Comparison of ENCODE assay signal across 11 mouse cellular contexts in genomic region chr1:36567818-36568603, GRCm38 (mm10). TPM values are rescaled to one million over a fixed set of nuclear protein-coding genes. Genes with fewer than 3 reads are reported as not detected.
DNase-seq lines count a peak whose midpoint lies in the region; ATAC-seq and TF ChIP-seq lines count a peak whose summit lies in the region.
"Had no signal": no experiment of that assay in that cellular context is flagged by ENCODE, and none has a peak within 500 bp of the region (broad histone marks: within the 10 kb centered on the region; RNA-seq: fewer than 3 reads in every experiment).

No protein-coding gene starts in this region.

- no peak overlapping the region; the same call in 1 of the 2 replicates for H3K9ac ChIP-seq in kidney, embryonic 14.5 days (ENCODE audit: low read depth, low read length)
- H3K9ac ChIP-seq in intestine, embryonic 16.5 days (ENCODE audit: low read depth, low read length), result 0 out of 2 replicates have a peak overlapping the region, but pooled peaks have one; percentile 13
- H3K9ac ChIP-seq in hindbrain, postnatal 0 days (replicated peaks; ENCODE audit: low read length), result no peak overlapping the region
- H3K9ac ChIP-seq: hindbrain, embryonic 14.5 days; liver, embryonic 13.5 days had no signal

- no peak for DNase-seq in kidney, adult 18-20 months
- DNase-seq in ovary, adult 18-20 months (ENCODE audit: low spot score), result peak; percentile 45
- no peak for DNase-seq in ovary, postnatal 36 days (ENCODE audit: low spot score)
- DNase-seq in layer of hippocampus, adult 9-10 months (ENCODE audit: low spot score), result no peak
- DNase-seq in hindbrain, postnatal 0 days (ENCODE audit: low spot score), result no peak
- DNase-seq: cerebellum, adult 9-10 months; liver, embryonic 13.5 days had no signal

- H3K36me3 ChIP-seq in kidney, embryonic 14.5 days (ENCODE audit: control insufficient read depth, insufficient read depth, low read length), result no peaks in the 10 kb centered on the region
- no peaks in the 10 kb centered on the region for H3K36me3 ChIP-seq in intestine, embryonic 16.5 days (ENCODE audit: control insufficient read depth, insufficient read depth, low read length)
- no peaks in the 10 kb centered on the region for H3K36me3 ChIP-seq in hindbrain, postnatal 0 days (ENCODE audit: insufficient read depth, low read length)
- H3K36me3 ChIP-seq: liver, embryonic 13.5 days had no signal

- peaks cover 48% of the 10 kb centered on the region for H3K4me1 ChIP-seq in kidney, embryonic 14.5 days (ENCODE audit: control insufficient read depth, insufficient read depth, low read length)
- peaks cover 33% of the 10 kb centered on the region for H3K4me1 ChIP-seq in intestine, embryonic 16.5 days (ENCODE audit: control insufficient read depth, insufficient read depth, low read length)
- no peaks in the 10 kb centered on the region for H3K4me1 ChIP-seq in hindbrain, postnatal 0 days (ENCODE audit: insufficient read depth, low read length)

- H3K4me3 ChIP-seq in kidney, embryonic 14.5 days (ENCODE audit: low read length), result no peak overlapping the region
- no peak overlapping the region for H3K4me3 ChIP-seq in intestine, embryonic 16.5 days (ENCODE audit: low read length)
- no peak overlapping the region for H3K4me3 ChIP-seq in hindbrain, postnatal 0 days (ENCODE audit: low read length)
- H3K4me3 ChIP-seq: liver, embryonic 13.5 days had no signal

- peak; percentile 69 for ATAC-seq in kidney, embryonic 14.5 days (ENCODE audit: low FRiP score, low TSS enrichment)
- peak; percentile 24 for ATAC-seq in intestine, embryonic 16.5 days
- ATAC-seq in hindbrain, postnatal 0 days, result no peak

- WGBS in kidney, embryonic 14.5 days, result 21% methylated on average over 21 of the region's 21 CpGs
- 45% methylated on average over 21 of the region's 21 CpGs for WGBS in intestine, embryonic 16.5 days
- WGBS in hindbrain, postnatal 0 days, result 36% methylated on average over 21 of the region's 21 CpGs

- H3K4me2 ChIP-seq in kidney, embryonic 14.5 days (replicated peaks; ENCODE audit: low read depth, low read length), result no peak overlapping the region; the same call in 1 of the 2 replicates
- H3K4me2 ChIP-seq in intestine, embryonic 16.5 days (ENCODE audit: low read depth, low read length), result no peak overlapping the region
- no peak overlapping the region for H3K4me2 ChIP-seq in hindbrain, postnatal 0 days (ENCODE audit: low read depth, low read length)
- H3K4me2 ChIP-seq: hindbrain, embryonic 14.5 days; liver, embryonic 13.5 days; midbrain, embryonic 11.5 days had no signal

- no peaks in the 10 kb centered on the region for H3K9me3 ChIP-seq in kidney, embryonic 14.5 days (ENCODE audit: control insufficient read depth, low read length)
- no peaks in the 10 kb centered on the region for H3K9me3 ChIP-seq in intestine, embryonic 16.5 days (ENCODE audit: control insufficient read depth, low read length)
- H3K9me3 ChIP-seq in hindbrain, postnatal 0 days (ENCODE audit: low read length), result no peaks in the 10 kb centered on the region
- H3K9me3 ChIP-seq: liver, embryonic 13.5 days had no signal

- peak overlapping the region; percentile 81 for H3K27ac ChIP-seq in kidney, embryonic 14.5 days (ENCODE audit: low read depth, low read length)
- H3K27ac ChIP-seq in intestine, embryonic 16.5 days (ENCODE audit: low read length), result peak overlapping the region; percentile 68
- no peak overlapping the region for H3K27ac ChIP-seq in hindbrain, postnatal 0 days
- H3K27ac ChIP-seq: hindbrain, embryonic 14.5 days; liver, embryonic 13.5 days had no signal

- no peaks in the 10 kb centered on the region for H3K27me3 ChIP-seq in kidney, embryonic 14.5 days (ENCODE audit: control insufficient read depth, insufficient read depth, low read length)
- no peaks in the 10 kb centered on the region for H3K27me3 ChIP-seq in intestine, embryonic 16.5 days (replicated peaks; ENCODE audit: control insufficient read depth, insufficient read depth, low read length)
- no peaks in the 10 kb centered on the region for H3K27me3 ChIP-seq in hindbrain, postnatal 0 days (ENCODE audit: insufficient read depth, low read length)

- TF ChIP-seq CTCF in hindbrain, postnatal 0 days (IDR thresholded peaks at IDR 0.05; ENCODE audit: low read depth), result no peak

RNA-seq across cellular contexts. Expression of gene Sema4c, which starts 9.9 kb away (rescaled TPM):
- 4.8 and 6.0 TPM in 2 replicates for polyA plus RNA-seq in kidney, embryonic 14.5 days (2014; fragmentation: Nextera tagmentation; extraction: Ambion mirVana)
- polyA plus RNA-seq in intestine, embryonic 16.5 days (2015; fragmentation: Nextera tagmentation; extraction: Ambion mirVana), result 7.4 and 7.9 TPM in 2 replicates
- 32.3 and 40.5 TPM in 2 replicates for total RNA-seq in hindbrain, postnatal 0 days (2014; rRNA removed)
- polyA plus RNA-seq in hindbrain, postnatal 0 days (2015; fragmentation: Nextera tagmentation; extraction: Ambion mirVana), result 14.4 and 14.7 TPM in 2 replicates

RNA-seq across cellular contexts. Expression of gene Ankrd39, which starts 20.8 kb away (rescaled TPM):
- polyA plus RNA-seq in kidney, embryonic 14.5 days (2014; fragmentation: Nextera tagmentation; extraction: Ambion mirVana), result 22.4 and 22.7 TPM in 2 replicates
- polyA plus RNA-seq in intestine, embryonic 16.5 days (2015; fragmentation: Nextera tagmentation; extraction: Ambion mirVana), result 23.6 and 26.8 TPM in 2 replicates
- 38.1 and 55.1 TPM in 2 replicates for total RNA-seq in hindbrain, postnatal 0 days (2014; rRNA removed)
- 30.8 and 32.5 TPM in 2 replicates for polyA plus RNA-seq in hindbrain, postnatal 0 days (2015; fragmentation: Nextera tagmentation; extraction: Ambion mirVana)

RNA-seq across cellular contexts. Expression of gene Gm42417, which starts 28.8 kb away (rescaled TPM):
- 0.26 TPM in 1 of 2 replicates, not detected in the other for polyA plus RNA-seq in kidney, embryonic 14.5 days (2014; fragmentation: Nextera tagmentation; extraction: Ambion mirVana)
- polyA plus RNA-seq in intestine, embryonic 16.5 days (2015; fragmentation: Nextera tagmentation; extraction: Ambion mirVana), result 0.37 TPM in 1 of 2 replicates, not detected in the other
- not detected in 2 replicates for total RNA-seq in hindbrain, postnatal 0 days (2014; rRNA removed)
- polyA plus RNA-seq in hindbrain, postnatal 0 days (2015; fragmentation: Nextera tagmentation; extraction: Ambion mirVana), result not detected in 2 replicates
- polyA plus RNA-seq: liver, embryonic 13.5 days; midbrain, embryonic 11.5 days had no signal

RNA-seq across cellular contexts. Expression of gene Ankrd23, which starts 31.3 kb away (rescaled TPM):
- 10.5 and 14.6 TPM in 2 replicates for polyA plus RNA-seq in kidney, embryonic 14.5 days (2014; fragmentation: Nextera tagmentation; extraction: Ambion mirVana)
- 12.7 and 14.6 TPM in 2 replicates for polyA plus RNA-seq in intestine, embryonic 16.5 days (2015; fragmentation: Nextera tagmentation; extraction: Ambion mirVana)
- total RNA-seq in hindbrain, postnatal 0 days (2014; rRNA removed), result 8.1 and 11.5 TPM in 2 replicates
- polyA plus RNA-seq in hindbrain, postnatal 0 days (2015; fragmentation: Nextera tagmentation; extraction: Ambion mirVana), result 11.2 and 12.7 TPM in 2 replicates

RNA-seq across cellular contexts. Expression of gene Cnnm3, which starts 56.3 kb away (rescaled TPM):
- 5.7 and 7.5 TPM in 2 replicates for polyA plus RNA-seq in kidney, embryonic 14.5 days (2014; fragmentation: Nextera tagmentation; extraction: Ambion mirVana)
- 2.1 and 2.3 TPM in 2 replicates for polyA plus RNA-seq in intestine, embryonic 16.5 days (2015; fragmentation: Nextera tagmentation; extraction: Ambion mirVana)
- total RNA-seq in hindbrain, postnatal 0 days (2014; rRNA removed), result 28.4 and 35.9 TPM in 2 replicates
- 5.2 and 5.4 TPM in 2 replicates for polyA plus RNA-seq in hindbrain, postnatal 0 days (2015; fragmentation: Nextera tagmentation; extraction: Ambion mirVana)
